Mouse (Mus musculus) MEL (cell line): ENCODE data around the gene Abhd12. TPM values are rescaled to one million over a fixed set of nuclear protein-coding genes. Genes with fewer than 3 reads are reported as not detected.

Experiments used
- DNase-seq: peaks from one replicate; pipeline ENCODE4 v3.0.0; 2011; ENCODE audit warnings: low read depth, low spot score
- H3K27ac ChIP-seq: 2 replicates; pipeline ENCODE4 v1.5.1; 2012; ENCODE audit warnings: low read depth, mild to moderate bottlenecking, control low read depth, low read length, moderate library complexity; ENCODE audit not compliant: control insufficient read depth
- H3K27me3 ChIP-seq, 2 experiments: fragments of 150-350 bp in 1 of 2; sonication (generic) in 1 of 2; 2 replicates each; pipeline ENCODE4 v1.6.1; 2012; ENCODE audit warnings: low read length in 2 of 2, mild to moderate bottlenecking in 2 of 2, improper control_type of control experiment in 1 of 2, moderate library complexity in 1 of 2; ENCODE audit not compliant: insufficient read depth in 2 of 2, control insufficient read depth in 1 of 2
- H3K36me3 ChIP-seq, 2 experiments: 2 replicates each; pipeline ENCODE4 v1.6.1; 2012 to 2014; ENCODE audit warnings: low read length in 2 of 2, improper control_type of control experiment in 1 of 2, inconsistent platforms in 1 of 2, mild to moderate bottlenecking in 1 of 2; ENCODE audit not compliant: insufficient read depth in 2 of 2, control insufficient read depth in 1 of 2
- H3K4me1 ChIP-seq, 2 experiments: fragments of 150-350 bp in 1 of 2; sonication (generic) in 1 of 2; 2 replicates each; pipeline ENCODE4 v1.6.1; 2012; ENCODE audit warnings: low read length in 2 of 2, improper control_type of control experiment in 1 of 2, mild to moderate bottlenecking in 1 of 2; ENCODE audit not compliant: insufficient read depth in 2 of 2, control insufficient read depth in 1 of 2
- H3K4me3 ChIP-seq, 2 experiments: fragments of 150-350 bp in 1 of 2; sonication (generic) in 1 of 2; 2 replicates each; pipeline ENCODE4 v1.5.1; 2012; ENCODE audit warnings: low read depth in 2 of 2, low read length in 2 of 2, mild to moderate bottlenecking in 2 of 2, moderate library complexity in 2 of 2, control low read depth in 1 of 2, improper control_type of control experiment in 1 of 2; ENCODE audit not compliant: control insufficient read depth in 1 of 2, insufficient read depth in 1 of 2
- H3K79me2 ChIP-seq: 2 replicates; pipeline ENCODE4 v1.6.1; 2012; ENCODE audit warnings: mild to moderate bottlenecking, low read length, moderate library complexity; ENCODE audit not compliant: control insufficient read depth, poor library complexity, insufficient read depth
- H3K9ac ChIP-seq: 2 replicates; pipeline ENCODE4 v1.6.1; 2012; ENCODE audit warnings: low read depth, mild to moderate bottlenecking, control low read depth, low read length, moderate library complexity; ENCODE audit not compliant: control insufficient read depth, poor library complexity, severe bottlenecking
- H3K9me3 ChIP-seq: fragments of 150-350 bp; sonication (generic); replicated peaks from 2 replicates; pipeline ENCODE4 v1.6.1; 2012; ENCODE audit warnings: mild to moderate bottlenecking, low read length, improper control_type of control experiment, moderate library complexity; ENCODE audit not compliant: insufficient read depth
- BHLHE40 ChIP-seq: IDR thresholded peaks from 2 replicates; pipeline ENCODE4 v1.6.1; 2012; ENCODE audit warnings: low read depth, mild to moderate bottlenecking, inconsistent platforms, low read length, improper control_type of control experiment, borderline replicate concordance
- CHD1 ChIP-seq: IDR thresholded peaks from 2 replicates; pipeline ENCODE4 v1.6.1; 2012; ENCODE audit warnings: low read depth, mild to moderate bottlenecking, inconsistent platforms, low read length, improper control_type of control experiment
- CTCF ChIP-seq, 3 experiments: IDR thresholded peaks in 2 of 3; conservative IDR thresholded peaks in 1 of 3; 2 replicates each; pipeline ENCODE4 v1.5.1; 2011 to 2012; ENCODE audit warnings: low read length in 3 of 3, low read depth in 2 of 3, mild to moderate bottlenecking in 2 of 3, improper control_type of control experiment in 1 of 3, inconsistent platforms in 1 of 3, mixed read lengths in 1 of 3, moderate library complexity in 1 of 3; ENCODE audit not compliant: control insufficient read depth in 1 of 3, insufficient read depth in 1 of 3, poor library complexity in 1 of 3, severe bottlenecking in 1 of 3
- E2F4 ChIP-seq: IDR thresholded peaks from 2 replicates; pipeline ENCODE4 v1.6.1; 2011; ENCODE audit warnings: low read depth, low read length, improper control_type of control experiment, borderline replicate concordance
- KAT2A ChIP-seq: conservative IDR thresholded peaks from 2 replicates; pipeline ENCODE4 v1.6.1; 2012; ENCODE audit warnings: low read depth, low read length, improper control_type of control experiment, inconsistent platforms
- MAFK ChIP-seq: IDR thresholded peaks from 2 replicates; pipeline ENCODE4 v1.6.1; 2011; ENCODE audit warnings: low read depth, mild to moderate bottlenecking, low read length, improper control_type of control experiment, borderline replicate concordance
- MAX ChIP-seq: IDR thresholded peaks from 2 replicates; pipeline ENCODE4 v1.6.1; 2011; ENCODE audit warnings: low read length, improper control_type of control experiment
- MEF2A ChIP-seq: IDR thresholded peaks from 2 replicates; pipeline ENCODE4 v1.6.1; 2014; ENCODE audit warnings: low read depth, mild to moderate bottlenecking, inconsistent platforms, low read length, improper control_type of control experiment; ENCODE audit not compliant: poor library complexity, insufficient replicate concordance, severe bottlenecking; ENCODE audit errors: extremely low read depth
- MYB ChIP-seq: IDR thresholded peaks from 2 replicates; pipeline ENCODE4 v1.6.1; 2011; ENCODE audit warnings: mild to moderate bottlenecking, low read depth, low read length, improper control_type of control experiment
- MYC ChIP-seq: IDR thresholded peaks from 2 replicates; pipeline ENCODE4 v1.6.1; 2011; ENCODE audit warnings: low read depth, mild to moderate bottlenecking, low read length, improper control_type of control experiment, moderate library complexity
- NELFE ChIP-seq: IDR thresholded peaks from 2 replicates; pipeline ENCODE4 v1.6.1; 2011; ENCODE audit warnings: low read depth, low read length, improper control_type of control experiment
- POLR2AphosphoS2 ChIP-seq: IDR thresholded peaks from 2 replicates; pipeline ENCODE4 v1.6.1; 2011; ENCODE audit warnings: low read length, improper control_type of control experiment
- POLR2AphosphoS5 ChIP-seq: IDR thresholded peaks from 2 replicates; pipeline ENCODE4 v1.6.1; 2012; ENCODE audit warnings: low read depth, borderline replicate concordance, mild to moderate bottlenecking, inconsistent platforms, low read length, moderate library complexity, mixed read lengths
- RAD21 ChIP-seq: IDR thresholded peaks from 2 replicates; pipeline ENCODE4 v1.6.1; 2011; ENCODE audit warnings: mild to moderate bottlenecking, low read depth, low read length, improper control_type of control experiment
- RCOR1 ChIP-seq: IDR thresholded peaks from 2 replicates; pipeline ENCODE4 v1.6.1; 2012; ENCODE audit warnings: low read depth, mild to moderate bottlenecking, inconsistent platforms, low read length, improper control_type of control experiment
- SIN3A ChIP-seq: IDR thresholded peaks from 2 replicates; pipeline ENCODE4 v1.6.1; 2012; ENCODE audit warnings: low read length, improper control_type of control experiment, inconsistent platforms
- SMC3 ChIP-seq: IDR thresholded peaks from 2 replicates; pipeline ENCODE4 v1.6.1; 2011; ENCODE audit warnings: low read depth, low read length, improper control_type of control experiment
- TAL1 ChIP-seq: IDR thresholded peaks from 2 replicates; pipeline ENCODE4 v1.6.1; 2012; ENCODE audit warnings: mild to moderate bottlenecking, inconsistent platforms, low read length, moderate library complexity, mixed read lengths
- UBTF ChIP-seq: IDR thresholded peaks from 2 replicates; pipeline ENCODE4 v1.6.1; 2012; ENCODE audit warnings: low read depth, mild to moderate bottlenecking, inconsistent platforms, low read length, improper control_type of control experiment, moderate library complexity, borderline replicate concordance; ENCODE audit not compliant: insufficient read depth
- ZC3H11A ChIP-seq: IDR thresholded peaks from 2 replicates; pipeline ENCODE4 v1.6.1; 2012; ENCODE audit warnings: low read depth, mild to moderate bottlenecking, inconsistent platforms, low read length, improper control_type of control experiment
- ZKSCAN1 ChIP-seq: IDR thresholded peaks from 2 replicates; pipeline ENCODE4 v1.6.1; 2012; ENCODE audit warnings: low read depth, mild to moderate bottlenecking, inconsistent platforms, low read length, improper control_type of control experiment, moderate library complexity
- ZMIZ1 ChIP-seq: IDR thresholded peaks from 2 replicates; pipeline ENCODE4 v1.6.1; 2012; ENCODE audit warnings: low read depth, mild to moderate bottlenecking, inconsistent platforms, low read length, improper control_type of control experiment, moderate library complexity
- ZNF384 ChIP-seq: IDR thresholded peaks from 2 replicates; pipeline ENCODE4 v1.6.1; 2012; ENCODE audit warnings: low read depth, mild to moderate bottlenecking, inconsistent platforms, low read length, improper control_type of control experiment
- polyA plus RNA-seq, 2 experiments: library from polyadenylated mRNA; stranded (reverse) in 1 of 2; unstranded in 1 of 2; fragments of >175 nt in 1 of 2; fragments of >200 nt in 1 of 2; gene quantifications; 2 replicates each; pipeline versions ENCODE4 v1.2.1 to v1.2.4; 2012; ENCODE audit warnings: low replicate concordance in 2 of 2, low read depth in 1 of 2; ENCODE audit not compliant: insufficient read length in 2 of 2, insufficient read depth in 1 of 2, missing spikeins in 1 of 2
- total RNA-seq: library from RNA; depleted of rRNA; stranded (reverse); fragments of 300-350 nt; gene quantifications from 2 replicates; pipeline ENCODE4 v1.2.3, GENCODE M21; 2012

The Abhd12 gene
- total and polyA plus RNA-seq, 3 experiments: 23.7 to 29.4 TPM; not detected in 1

DNA sequence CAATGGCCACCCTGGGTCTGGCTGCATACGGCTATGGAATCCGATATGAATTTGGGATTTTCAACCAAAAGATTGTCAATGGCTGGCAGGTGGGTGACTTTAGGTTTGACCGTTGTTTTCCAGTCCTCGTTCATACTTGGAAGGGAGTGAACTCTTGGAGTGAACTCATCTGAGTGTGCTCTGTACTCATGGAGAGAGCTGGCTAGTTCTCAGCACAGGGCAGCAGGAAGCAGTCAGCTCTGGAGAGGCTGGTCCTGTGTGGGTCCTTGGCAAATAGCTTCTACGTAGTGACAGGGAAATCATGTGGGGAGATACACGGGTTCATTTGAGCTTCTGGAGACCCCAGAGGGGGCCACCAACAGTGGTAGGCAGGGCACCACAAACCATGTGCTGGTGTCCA lies 95.7 kb downstream of the Abhd12 start:
- Histone ChIP-seq H3K79me2 (no peaks in the 10 kb centered on the region), H3K27ac (no peak overlapping the region), H3K9me3 (no peaks in the 10 kb centered on the region), H3K9ac (no peak overlapping the region), H3K4me1 (no peaks in the 10 kb centered on the region), H3K4me3 (no peak overlapping the region), H3K27me3 (no peaks in the 10 kb centered on the region), H3K36me3 (no peaks in the 10 kb centered on the region; a peak in 1 of 4 replicates)
- TF ChIP-seq POLR2AphosphoS5 (no peak), KAT2A (no peak), MAX (no peak), E2F4 (no peak)
- DNase-seq: no peak

GRCm38 (mm10) chr2:150808381-150808780 lies 96.2 kb downstream of the Abhd12 start:
- DNase-seq: no peak
- Histone ChIP-seq H3K27me3 (no peaks in the 10 kb centered on the region), H3K4me3 (no peak overlapping the region), H3K36me3 (no peaks in the 10 kb centered on the region; a peak in 1 of 4 replicates), H3K79me2 (no peaks in the 10 kb centered on the region), H3K27ac (no peak overlapping the region), H3K4me1 (no peaks in the 10 kb centered on the region), H3K9me3 (no peaks in the 10 kb centered on the region), H3K9ac (no peak overlapping the region)
- TF ChIP-seq ZKSCAN1 (no peak), MAX (no peak), MYB (no peak)

GRCm38 (mm10) chr2:150803035-150803434 lies 101.5 kb downstream of the Abhd12 start:
- no peaks in the 10 kb centered on the region for H3K36me3 ChIP-seq
- no peak for TF ChIP-seq UBTF
- peak; percentile 79 for TF ChIP-seq SMC3
- peak; percentile 68; the same call in 1 of the 2 replicates for TF ChIP-seq ZNF384
- no peak for TF ChIP-seq MAFK
- TF ChIP-seq MYC: no peak
- TF ChIP-seq BHLHE40: no peak
- peak; percentile 74 for TF ChIP-seq RAD21
- TF ChIP-seq NELFE: no peak
- TF ChIP-seq ZMIZ1: no peak
- no peak for TF ChIP-seq SIN3A
- TF ChIP-seq TAL1: no peak
- TF ChIP-seq CHD1: no peak
- TF ChIP-seq MEF2A: no peak
- TF ChIP-seq POLR2AphosphoS2: no peak
- TF ChIP-seq CTCF (IDR thresholded peaks at IDR 0.05 in 2 of 3, conservative IDR thresholded peaks at IDR 0.05 in 1 of 3; ENCODE audit: control insufficient read depth in 1 of 3, insufficient read depth in 1 of 3, low read depth in 2 of 3, low read length in 3 of 3, poor library complexity in 1 of 3, severe bottlenecking in 1 of 3): peak; percentile 30 to 74 (median 61); a peak in 5 of 6 replicates
- TF ChIP-seq ZC3H11A: peak; percentile 38; the same call in 1 of the 2 replicates
- no peak for TF ChIP-seq ZKSCAN1
- TF ChIP-seq RCOR1: no peak
- no peak overlapping the region for H3K27ac ChIP-seq
- H3K4me3 ChIP-seq: no peak overlapping the region
- no peaks in the 10 kb centered on the region for H3K27me3 ChIP-seq
- H3K9ac ChIP-seq: no peak overlapping the region
- peak; percentile 58 for DNase-seq
- no peaks in the 10 kb centered on the region for H3K4me1 ChIP-seq
- H3K9me3 ChIP-seq: no peaks in the 10 kb centered on the region
- H3K79me2 ChIP-seq: no peaks in the 10 kb centered on the region
